Mouse (Mus musculus): ENCODE measurements around the gene Pip4k2b.
A peak's percentile ranks its signal among the peaks of the same experiment; 100 is the strongest.
"Not testable (repeated sequence)": the region's sequence is repeated elsewhere in the genome, so short reads cannot be mapped to it uniquely, and the experiment has no call there.

Pip4k2b gene

GRCm38 (mm10) chr11:97744063-97744717 is at the start of gene Pip4k2b:
Pip4k2b (minus strand) TSS chr11:97744704.
- peak; percentile 63 for DNase-seq

- no peak for DNase-seq
Measured at GRCm38 (mm10) chr11:97793165-97793564, 48.7 kb upstream of the Pip4k2b start.

GRCm38 (mm10) chr11:97790778-97791438 is 46.4 kb upstream of the Pip4k2b start:
- DNase-seq = not testable (repeated sequence)

GRCm38 (mm10) chr11:97789727-97790126 is 45.2 kb upstream of the Pip4k2b start:
- DNase-seq = no peak

GRCm38 (mm10) chr11:97787961-97788360 is 43.5 kb upstream of the Pip4k2b start:
- no peak for DNase-seq

GRCm38 (mm10) chr11:97782564-97782895 is 38.0 kb upstream of the Pip4k2b start:
- no peak for DNase-seq

GRCm38 (mm10) chr11:97781832-97782563 is 37.5 kb upstream of the Pip4k2b start, which contains the start of gene Rpl23:
Rpl23 (minus strand) TSS chr11:97782437.
- peak; percentile 99 for DNase-seq

- DNase-seq = no peak
Measured at GRCm38 (mm10) chr11:97781478-97781831, 37.0 kb upstream of the Pip4k2b start.

GRCm38 (mm10) chr11:97779968-97780701 is 35.6 kb upstream of the Pip4k2b start:
- DNase-seq = no peak

- DNase-seq = no peak
Measured at GRCm38 (mm10) chr11:97778918-97779317, 34.4 kb upstream of the Pip4k2b start.

GRCm38 (mm10) chr11:97777129-97777529 is 32.6 kb upstream of the Pip4k2b start:
- DNase-seq = peak; percentile 32

- no peak for DNase-seq
Measured at GRCm38 (mm10) chr11:97776497-97777128, 32.1 kb upstream of the Pip4k2b start.

GRCm38 (mm10) chr11:97775808-97776496 is 31.4 kb upstream of the Pip4k2b start, which contains the start of gene 1700001P01Rik:
1700001P01Rik (minus strand) TSS chr11:97775918.
- no peak for DNase-seq

- DNase-seq = no peak
Measured at GRCm38 (mm10) chr11:97775186-97775585, 30.7 kb upstream of the Pip4k2b start.

- no peak for DNase-seq
Measured at GRCm38 (mm10) chr11:97771410-97771809, 26.9 kb upstream of the Pip4k2b start.

- no peak for DNase-seq
Measured at GRCm38 (mm10) chr11:97769704-97770103, 25.2 kb upstream of the Pip4k2b start.

GRCm38 (mm10) chr11:97766154-97766881 is 21.8 kb upstream of the Pip4k2b start, which contains the start of gene Cwc25:
Cwc25 (minus strand) TSS chr11:97766556.
- DNase-seq = peak; percentile 92

- DNase-seq = no peak
Measured at GRCm38 (mm10) chr11:97761638-97762037, 17.1 kb upstream of the Pip4k2b start.

- DNase-seq = no peak
Measured at GRCm38 (mm10) chr11:97758942-97759341, 14.4 kb upstream of the Pip4k2b start.

- DNase-seq = no peak
Measured at GRCm38 (mm10) chr11:97758125-97758524, 13.6 kb upstream of the Pip4k2b start.

GRCm38 (mm10) chr11:97753277-97753676 is 8.8 kb upstream of the Pip4k2b start:
- no peak for DNase-seq
